Mouse (Mus musculus) intestine, postnatal 0 days (tissue): Measurements from ENCODE around the gene Blvrb. TPM values are rescaled to one million over a fixed set of nuclear protein-coding genes. Genes with fewer than 3 reads are reported as not detected.

Experiments used
- ATAC-seq: fragments of 200-750 bp; cut with Nextera tagmentation; 2 replicates; pipeline ENCODE4 v1.8.0; 2017; ENCODE audit warnings: mild to moderate bottlenecking, moderate TSS enrichment, moderate library complexity
- H3K27ac ChIP-seq: fragments of 300-500 bp; sonication (generic); 2 replicates; pipeline ENCODE4 v1.5.1; 2014; ENCODE audit warnings: mild to moderate bottlenecking, low read depth, low read length, moderate library complexity
- H3K27me3 ChIP-seq: fragments of 300-500 bp; sonication (generic); replicated peaks from 2 replicates; pipeline ENCODE4 v1.6.1; 2014; ENCODE audit warnings: low read length, mixed read lengths; ENCODE audit not compliant: control insufficient read depth, insufficient read depth
- H3K36me3 ChIP-seq: fragments of 300-500 bp; sonication (generic); 2 replicates; pipeline ENCODE4 v1.6.1; 2014; ENCODE audit warnings: mild to moderate bottlenecking, moderate library complexity; ENCODE audit not compliant: control insufficient read depth, insufficient read depth
- H3K4me1 ChIP-seq: fragments of 300-500 bp; sonication (generic); replicated peaks from 2 replicates; pipeline ENCODE4 v1.6.1; 2014; ENCODE audit warnings: antibody characterized with exemption, low read length, mixed read lengths; ENCODE audit not compliant: control insufficient read depth, insufficient read depth
- H3K4me2 ChIP-seq: fragments of 300-500 bp; sonication (generic); replicated peaks from 2 replicates; pipeline ENCODE4 v1.6.1; 2014; ENCODE audit warnings: low read depth, mild to moderate bottlenecking, moderate library complexity
- H3K4me3 ChIP-seq: fragments of 300-500 bp; sonication (generic); 2 replicates; pipeline ENCODE4 v1.5.1; 2014; ENCODE audit warnings: low read depth, low read length
- H3K9ac ChIP-seq: fragments of 300-500 bp; sonication (generic); 2 replicates; pipeline ENCODE4 v1.6.1; 2014; ENCODE audit warnings: mild to moderate bottlenecking, low read depth, low read length
- H3K9me3 ChIP-seq: fragments of 300-500 bp; sonication (generic); 2 replicates; pipeline ENCODE4 v1.6.1; 2016; ENCODE audit warnings: mixed run types; ENCODE audit not compliant: control insufficient read depth
- CTCF ChIP-seq: sonication (generic); IDR thresholded peaks from 2 replicates; pipeline ENCODE4 v1.5.1; 2016; ENCODE audit warnings: low read depth, mild to moderate bottlenecking, control low read depth, antibody characterized with exemption, moderate library complexity
- WGBS: fragments of 180-500 bp; shearing (Covaris S2); extraction: QIAGEN DNeasy Blood & Tissue Kit; methylation state at CpG from one replicate; pipeline ENCODE4 v1.1.7; 2014; 5-methylcytosine and 5-hydroxymethylcytosine counted together
- polyA plus RNA-seq: library from polyadenylated mRNA; unstranded; fragments of >200 nt; fragmentation: Nextera tagmentation; extraction: Ambion mirVana; gene quantifications from 2 replicates; pipeline ENCODE4 v1.2.1, GENCODE M21; 2015

Blvrb gene
- polyA plus RNA-seq, 1 experiment from 2014 or later = 60.4 TPM

GRCm38 (mm10) chr7:27446521-27447418, 1.0 kb upstream of the Blvrb start:
- Histone ChIP-seq H3K9me3 (no peaks in the 10 kb centered on the region), H3K4me3 (peak overlapping the region; percentile 48), H3K4me1 (no peaks in the 10 kb centered on the region; the same call in 1 of the 2 replicates), H3K27me3 (peaks cover 13% of the 10 kb centered on the region), H3K9ac (peak overlapping the region; percentile 46), H3K36me3 (no peaks in the 10 kb centered on the region), H3K4me2 (peak overlapping the region; percentile 92), H3K27ac (no peak overlapping the region)
- no peak for TF ChIP-seq CTCF
- 10% methylated on average over 35 of the region's 53 CpGs for WGBS
- ATAC-seq = peak; percentile 9; the same call in 1 of the 2 replicates

- ATAC-seq = no peak
- H3K27ac ChIP-seq = peak overlapping the region; percentile 52; the same call in 1 of the 2 replicates
Observed at GRCm38 (mm10) chr7:27448421-27449206, 836 bp downstream of the Blvrb start.

GRCm38 (mm10) chr7:27449256-27449862, 1.6 kb downstream of the Blvrb start:
- no peak for ATAC-seq
- no peaks in the 10 kb centered on the region for H3K9me3 ChIP-seq
- H3K27ac ChIP-seq = peak overlapping the region; percentile 52
- peak overlapping the region; percentile 92; the same call in 1 of the 2 replicates for H3K4me2 ChIP-seq
- WGBS = 40% methylated on average over 10 of the region's 10 CpGs
- H3K27me3 ChIP-seq = peaks cover 13% of the 10 kb centered on the region
- no peak overlapping the region for H3K4me3 ChIP-seq
- no peak overlapping the region for H3K9ac ChIP-seq
- peak; percentile 79 for TF ChIP-seq CTCF
- no peaks in the 10 kb centered on the region; the same call in 1 of the 2 replicates for H3K36me3 ChIP-seq
- no peaks in the 10 kb centered on the region; the same call in 1 of the 2 replicates for H3K4me1 ChIP-seq

More at GRCm38 (mm10) chr7:27448421-27449206, 836 bp downstream of the Blvrb start:
- Histone ChIP-seq H3K4me3 (peak overlapping the region; percentile 61), H3K9ac (no peak overlapping the region; the same call in 1 of the 2 replicates), H3K36me3 (no peaks in the 10 kb centered on the region; the same call in 1 of the 2 replicates), H3K27me3 (peaks cover 13% of the 10 kb centered on the region), H3K4me2 (peak overlapping the region; percentile 92), H3K9me3 (no peaks in the 10 kb centered on the region), H3K4me1 (no peaks in the 10 kb centered on the region; the same call in 1 of the 2 replicates)
- TF ChIP-seq CTCF = no peak
- WGBS = 42% methylated on average over 15 of the region's 15 CpGs

DNA sequence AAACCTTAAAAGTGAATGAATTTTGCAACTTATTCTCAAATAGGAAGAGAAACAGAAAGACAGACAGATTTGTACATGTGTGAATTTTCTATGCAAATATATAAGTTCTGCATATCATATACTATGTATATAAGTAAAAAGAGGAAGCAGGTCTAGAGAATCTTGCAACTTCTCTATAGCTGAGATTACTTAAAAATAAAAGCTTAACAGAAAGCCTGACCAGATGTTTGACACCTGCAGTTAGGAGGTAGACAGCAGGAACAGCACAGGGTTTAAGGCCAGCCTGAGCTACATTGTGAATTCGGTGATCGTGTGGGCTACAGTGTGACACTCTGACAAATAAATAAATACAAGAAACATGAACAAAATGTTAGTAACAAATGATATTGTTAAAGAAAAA, 3.6 kb downstream of the Blvrb start:
- ATAC-seq = no peak
- Histone ChIP-seq H3K27me3 (peaks cover 3% of the 10 kb centered on the region), H3K9ac (no peak overlapping the region), H3K4me1 (no peaks in the 10 kb centered on the region; the same call in 1 of the 2 replicates), H3K4me3 (no peak overlapping the region), H3K9me3 (no peaks in the 10 kb centered on the region), H3K4me2 (no peak overlapping the region), H3K36me3 (no peaks in the 10 kb centered on the region; the same call in 1 of the 2 replicates), H3K27ac (no peak overlapping the region)
- no peak for TF ChIP-seq CTCF
- 92% methylated on average over 2 of the region's 2 CpGs for WGBS

DNA sequence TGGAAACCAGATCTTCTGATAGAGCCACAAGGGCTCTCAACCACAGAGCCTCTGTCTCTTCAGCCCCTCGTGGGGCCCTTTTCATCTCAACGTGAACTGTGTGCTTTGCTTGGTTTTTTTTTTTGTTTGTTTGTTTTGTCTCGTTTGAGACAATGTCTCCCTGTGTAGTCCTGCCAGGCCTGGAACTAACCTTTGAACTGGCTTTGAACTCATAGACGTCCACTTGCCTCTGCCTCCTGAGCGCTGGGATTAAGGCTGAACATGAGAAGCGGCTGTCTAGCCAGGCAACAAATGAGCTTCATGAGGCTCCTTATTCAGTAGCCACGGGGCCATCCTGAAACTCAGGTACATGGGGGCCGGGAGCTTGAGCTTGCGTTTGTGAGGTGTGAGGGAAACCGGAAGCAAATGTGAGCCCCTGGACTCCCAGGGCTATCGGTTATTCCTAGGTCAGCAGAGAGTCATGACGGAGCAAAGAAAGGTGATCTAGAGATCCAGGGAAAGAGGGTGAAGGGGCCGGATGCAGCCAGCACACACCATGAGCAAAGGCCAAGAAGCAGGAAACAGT, 4.5 kb downstream of the Blvrb start:
- no peak overlapping the region for H3K4me3 ChIP-seq
- ATAC-seq = no peak
- H3K27me3 ChIP-seq = no peaks in the 10 kb centered on the region
- no peak overlapping the region for H3K27ac ChIP-seq
- H3K4me1 ChIP-seq = no peaks in the 10 kb centered on the region
- H3K4me2 ChIP-seq = no peak overlapping the region
- 50% methylated on average over 13 of the region's 13 CpGs for WGBS
- no peak overlapping the region for H3K9ac ChIP-seq
- no peaks in the 10 kb centered on the region; the same call in 1 of the 2 replicates for H3K36me3 ChIP-seq
- TF ChIP-seq CTCF = no peak
- H3K9me3 ChIP-seq = no peaks in the 10 kb centered on the region
